Mouse (Mus musculus) liver, postnatal 0 days (tissue): ENCODE measurements around the gene Qrich2. TPM values are rescaled to one million over a fixed set of nuclear protein-coding genes. Genes with fewer than 3 reads are reported as not detected.

ENCODE experiments used
- ATAC-seq: fragments of 200-750 bp; cut with Nextera tagmentation; 2 replicates; pipeline ENCODE4 v1.8.0; 2017; ENCODE audit warnings: mild to moderate bottlenecking, moderate library complexity
- DNase-seq: peaks from one replicate; pipeline ENCODE4 v3.0.0-alpha.2; 2016
- H3K27ac ChIP-seq: fragments of 300-500 bp; sonication (generic); 2 replicates; pipeline ENCODE4 v1.5.1; 2014; ENCODE audit warnings: antibody characterized with exemption, moderate library complexity, mild to moderate bottlenecking, low read depth
- H3K27me3 ChIP-seq: fragments of 300-500 bp; sonication (generic); 2 replicates; pipeline ENCODE4 v1.6.1; 2014; ENCODE audit warnings: low read length, control low read depth, mixed read lengths; ENCODE audit not compliant: insufficient read depth
- H3K36me3 ChIP-seq: fragments of 300-500 bp; sonication (generic); replicated peaks from 2 replicates; pipeline ENCODE4 v1.6.1; 2014; ENCODE audit warnings: mild to moderate bottlenecking, control low read depth, low read length, moderate library complexity, mixed read lengths; ENCODE audit not compliant: insufficient read depth
- H3K4me1 ChIP-seq: fragments of 300-500 bp; sonication (generic); 2 replicates; pipeline ENCODE4 v1.6.1; 2014; ENCODE audit warnings: antibody characterized with exemption, mild to moderate bottlenecking, control low read depth; ENCODE audit not compliant: insufficient read depth
- H3K4me2 ChIP-seq: fragments of 300-500 bp; sonication (generic); 2 replicates; pipeline ENCODE4 v1.6.1; 2014; ENCODE audit warnings: low read depth, mild to moderate bottlenecking, low read length, moderate library complexity, mixed read lengths
- H3K4me3 ChIP-seq: fragments of 300-500 bp; sonication (generic); 2 replicates; pipeline ENCODE4 v1.5.1; 2014; ENCODE audit warnings: low read depth, low read length
- H3K9ac ChIP-seq: fragments of 300-500 bp; sonication (generic); replicated peaks from 2 replicates; pipeline ENCODE4 v1.6.1; 2014; ENCODE audit warnings: mild to moderate bottlenecking, moderate library complexity
- H3K9me3 ChIP-seq: fragments of 300-500 bp; sonication (generic); 2 replicates; pipeline ENCODE4 v1.6.1; 2016; ENCODE audit warnings: mild to moderate bottlenecking, control low read depth, low read length, mixed read lengths
- CTCF ChIP-seq: sonication (generic); IDR thresholded peaks from 2 replicates; pipeline ENCODE4 v1.5.1; 2016; ENCODE audit warnings: antibody characterized with exemption, low read depth
- EP300 ChIP-seq: IDR thresholded peaks from 2 replicates; pipeline ENCODE4 v1.6.1; 2016; ENCODE audit warnings: antibody characterized with exemption, low read depth, mild to moderate bottlenecking
- WGBS: fragments of 180-500 bp; shearing (Covaris S2); extraction: QIAGEN DNeasy Blood & Tissue Kit; methylation state at CpG from one replicate; pipeline ENCODE4 v1.1.7; 2014; ENCODE audit not compliant: insufficient replicate concordance; 5-methylcytosine and 5-hydroxymethylcytosine counted together
- polyA plus RNA-seq: library from polyadenylated mRNA; unstranded; fragments of >200 nt; fragmentation: Nextera tagmentation; extraction: Ambion mirVana; gene quantifications from 2 replicates; pipeline ENCODE4 v1.2.1, GENCODE M21; 2015

Gene Qrich2
- polyA plus RNA-seq, 1 experiment from 2014 or later: not detected

- no peak overlapping the region for H3K4me2 ChIP-seq
- no peak for ATAC-seq
- no peak overlapping the region for H3K4me3 ChIP-seq
- no peak for TF ChIP-seq EP300
- no peak for TF ChIP-seq CTCF
- no peaks in the 10 kb centered on the region for H3K27me3 ChIP-seq
- H3K4me1 ChIP-seq: peaks cover 7% of the 10 kb centered on the region
- H3K36me3 ChIP-seq: no peaks in the 10 kb centered on the region
- 10% methylated on average over 2 of the region's 2 CpGs for WGBS
- no peak overlapping the region for H3K9ac ChIP-seq
- no peaks in the 10 kb centered on the region for H3K9me3 ChIP-seq
- DNase-seq: no peak
- 0 out of 2 replicates have a peak overlapping the region, but pooled peaks have one; percentile 6 for H3K27ac ChIP-seq
These were observed 47.7 kb downstream of the Qrich2 start for GRCm38 (mm10) chr11:116418194-116418840.

GRCm38 (mm10) chr11:116417054-116417453 lies 49.0 kb downstream of the Qrich2 start:
- no peak for TF ChIP-seq CTCF
- no peak for TF ChIP-seq EP300
- DNase-seq (no peak), ATAC-seq (no peak)
- Histone ChIP-seq H3K4me1 (peaks cover 20% of the 10 kb centered on the region), H3K4me3 (no peak overlapping the region), H3K9me3 (no peaks in the 10 kb centered on the region), H3K27ac (no peak overlapping the region), H3K9ac (no peak overlapping the region), H3K36me3 (no peaks in the 10 kb centered on the region), H3K4me2 (no peak overlapping the region), H3K27me3 (peaks cover 4% of the 10 kb centered on the region; the same call in 1 of the 2 replicates)
- WGBS: 83% methylated on average over 5 of the region's 5 CpGs

GRCm38 (mm10) chr11:116416196-116416943 lies 49.7 kb downstream of the Qrich2 start:
- H3K9me3 ChIP-seq: no peaks in the 10 kb centered on the region
- no peak for DNase-seq
- 76% methylated on average over 6 of the region's 6 CpGs for WGBS
- no peak overlapping the region for H3K4me2 ChIP-seq
- peaks cover 22% of the 10 kb centered on the region for H3K4me1 ChIP-seq
- H3K27me3 ChIP-seq: peaks cover 11% of the 10 kb centered on the region
- H3K27ac ChIP-seq: no peak overlapping the region
- H3K36me3 ChIP-seq: no peaks in the 10 kb centered on the region
- H3K4me3 ChIP-seq: no peak overlapping the region
- H3K9ac ChIP-seq: no peak overlapping the region
- no peak for TF ChIP-seq CTCF
- TF ChIP-seq EP300: no peak
- no peak for ATAC-seq

GRCm38 (mm10) chr11:116413631-116414022 lies 52.4 kb downstream of the Qrich2 start:
- DNase-seq: no peak
- ATAC-seq: no peak; the same call in 1 of the 2 replicates
- H3K4me2 ChIP-seq: no peak overlapping the region; the same call in 1 of the 2 replicates
- no peaks in the 10 kb centered on the region for H3K9me3 ChIP-seq
- H3K9ac ChIP-seq: no peak overlapping the region
- TF ChIP-seq CTCF (no peak), EP300 (no peak)
- WGBS: 63% methylated on average over 4 of the region's 4 CpGs
- no peaks in the 10 kb centered on the region for H3K36me3 ChIP-seq
- H3K4me1 ChIP-seq: peaks cover 18% of the 10 kb centered on the region
- peak overlapping the region; percentile 66; the same call in 1 of the 2 replicates for H3K4me3 ChIP-seq
- peaks cover 17% of the 10 kb centered on the region for H3K27me3 ChIP-seq
- no peak overlapping the region for H3K27ac ChIP-seq

GRCm38 (mm10) chr11:116412904-116413630 lies 53.0 kb downstream of the Qrich2 start, which contains the start of gene Rnf157:
Gene Rnf157, minus strand, starts transcription at chr11:116413032.
- 5% methylated on average over 46 of the region's 82 CpGs for whole genome bisulfite sequencing
- Histone ChIP-seq H3K9ac (peak within 1 kb of the TSS; percentile 70), H3K27me3 (peaks cover 17% of the 10 kb centered on the region), H3K9me3 (no peaks in the 10 kb centered on the region), H3K4me2 (peak within 1 kb of the TSS; percentile 99), H3K27ac (no peak within 1 kb of the TSS), H3K36me3 (no peaks in the 10 kb centered on the region), H3K4me3 (peak within 1 kb of the TSS; percentile 66), H3K4me1 (peaks cover 16% of the 10 kb centered on the region)
- DNase-seq: peak; percentile 75
- TF ChIP-seq CTCF: no peak
- TF ChIP-seq EP300: no peak
- peak; percentile 86 for ATAC-seq
